Mouse (Mus musculus) gastrocnemius, postnatal 10 days (tissue): ENCODE measurements around the gene Grb2. TPM values are rescaled to one million over a fixed set of nuclear protein-coding genes. Genes with fewer than 3 reads are reported as not detected.
A peak's percentile ranks its signal among the peaks of the same experiment; 100 is the strongest.

Source experiments
- DNase-seq: peaks from one replicate; pipeline ENCODE4 v3.0.0; 2021; ENCODE audit warnings: mixed read lengths
- long read RNA-seq, 2 experiments: library from polyadenylated mRNA; stranded (forward); transcript quantifications; one replicate each; pipeline ENCODE4 v2.0.0; 2021
- total RNA-seq, 2 experiments: library from RNA; stranded (reverse); gene quantifications; 2 replicates each; pipeline ENCODE4 v1.2.3; 2021

The Grb2 gene
- 10 to 100 TPM; 93.7 to 95.9 TPM for total RNA-seq
- long read RNA-seq, experiment 1, transcript Grb2-203 (5 exons, 2,683 nt): minor isoform, 33 of 99 reads
- long read RNA-seq, experiment 1, transcript Grb2-201 (6 exons, 2,709 nt): major isoform, 51 of 99 reads
- long read RNA-seq, experiment 1, partial matches to known transcripts: 6 of 99 reads
- long read RNA-seq, experiment 1, other reads (novel, unspliced or antisense): 9 of 99 reads
- long read RNA-seq, experiment 2, transcript Grb2-201 (6 exons, 2,709 nt): minor isoform, 22 of 72 reads
- long read RNA-seq, experiment 2, transcript Grb2-203 (5 exons, 2,683 nt): major isoform, 38 of 72 reads
- long read RNA-seq, experiment 2, partial matches to known transcripts: 2 of 72 reads
- long read RNA-seq, experiment 2, other reads (novel, unspliced or antisense): 10 of 72 reads

DNA sequence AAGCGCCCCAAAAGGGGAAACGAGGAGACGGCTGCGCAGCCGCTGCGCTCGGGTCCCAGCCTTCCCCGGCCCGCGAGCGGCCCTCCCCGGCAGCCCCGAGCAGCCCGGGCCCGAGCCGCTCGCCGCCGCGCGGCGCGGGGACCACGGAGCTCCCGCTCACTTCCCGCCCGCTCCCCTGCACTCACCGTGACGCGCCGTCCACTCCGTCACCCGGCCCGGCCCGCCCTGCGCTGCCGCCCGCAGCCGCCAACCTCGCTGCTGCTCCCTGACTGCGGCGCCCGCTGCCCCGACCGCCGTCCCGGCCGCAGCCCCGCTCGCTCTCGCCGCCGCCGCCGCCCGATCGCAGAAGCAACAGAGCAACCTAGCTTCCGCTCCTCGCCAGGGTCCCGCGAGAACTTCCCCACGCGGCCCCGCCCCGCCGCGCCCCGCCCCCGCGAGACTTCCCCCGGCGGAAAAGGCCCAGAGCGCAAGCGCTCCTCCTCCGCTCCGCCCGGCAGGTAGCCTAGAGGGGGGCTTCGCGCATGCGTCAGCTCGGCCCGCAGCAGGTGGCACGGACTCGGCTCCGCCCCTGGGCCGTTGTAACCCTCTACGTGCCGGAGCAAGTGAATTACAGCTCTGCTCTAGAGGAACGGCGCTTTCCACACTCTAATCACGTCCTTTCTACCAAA lies at the start of gene Grb2:
Gene Grb2 (minus strand): TSS at position 389 of the 668 bp plus-strand sequence.
- DNase-seq: peak; percentile 99

DNA sequence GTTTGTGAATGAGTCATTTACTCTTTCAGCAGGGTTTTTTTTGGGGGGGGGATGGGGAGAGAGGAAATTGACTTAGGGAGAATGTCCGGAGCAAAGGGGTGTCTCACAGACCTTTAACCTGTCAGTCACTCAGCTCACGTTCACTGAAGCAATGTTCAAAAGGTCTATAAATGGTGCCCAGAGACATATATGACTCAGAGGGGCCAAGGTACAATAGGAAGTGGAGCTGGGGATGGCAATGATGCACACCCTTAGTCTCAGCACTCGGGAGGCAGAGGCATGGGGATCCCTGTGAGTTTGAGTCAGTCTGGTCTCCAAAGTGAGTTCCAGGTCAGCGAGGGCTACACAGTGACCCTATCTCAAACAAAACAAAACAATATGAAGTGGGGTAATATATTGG lies 45.1 kb upstream of the Grb2 start:
- no peak for DNase-seq

DNA sequence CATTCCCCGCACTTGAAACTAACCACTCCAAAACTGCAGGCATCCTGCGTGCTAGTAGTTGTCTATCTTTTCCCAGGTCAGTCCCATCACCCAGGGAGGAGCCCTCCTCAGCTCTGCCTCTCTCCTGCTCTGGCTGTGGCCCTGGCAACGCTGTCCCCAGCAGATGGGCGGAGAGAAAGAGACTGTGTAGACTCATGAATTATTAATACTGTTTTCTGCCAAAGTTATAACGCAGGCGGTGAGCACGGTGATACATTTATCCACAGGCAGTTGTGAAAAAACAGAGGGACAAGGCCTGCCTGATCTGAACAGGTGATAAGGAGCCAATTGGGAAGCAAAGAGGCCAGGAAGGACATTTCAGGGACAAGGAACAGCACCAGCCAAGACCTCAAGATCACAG lies 44.3 kb upstream of the Grb2 start:
- DNase-seq: no peak

DNA sequence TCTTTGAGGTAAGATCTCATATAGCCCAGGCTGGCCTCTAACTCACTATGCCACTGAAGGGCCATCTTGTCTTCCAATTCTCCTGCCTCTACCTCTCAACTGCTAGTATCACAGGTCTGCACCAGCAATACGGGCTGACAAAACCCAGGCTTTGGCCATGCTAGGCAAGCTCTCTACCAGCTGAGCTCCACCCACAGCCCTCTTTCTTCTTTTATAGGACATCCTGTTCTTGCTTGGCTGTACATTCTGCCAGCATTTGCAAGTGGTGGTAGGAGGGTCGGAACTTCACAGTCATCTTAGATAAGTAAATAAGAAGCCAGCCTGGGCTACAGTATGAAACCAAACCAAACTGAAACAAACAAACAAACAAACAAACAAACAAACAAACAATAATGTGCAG lies 43.3 kb upstream of the Grb2 start:
- DNase-seq: no peak

DNA sequence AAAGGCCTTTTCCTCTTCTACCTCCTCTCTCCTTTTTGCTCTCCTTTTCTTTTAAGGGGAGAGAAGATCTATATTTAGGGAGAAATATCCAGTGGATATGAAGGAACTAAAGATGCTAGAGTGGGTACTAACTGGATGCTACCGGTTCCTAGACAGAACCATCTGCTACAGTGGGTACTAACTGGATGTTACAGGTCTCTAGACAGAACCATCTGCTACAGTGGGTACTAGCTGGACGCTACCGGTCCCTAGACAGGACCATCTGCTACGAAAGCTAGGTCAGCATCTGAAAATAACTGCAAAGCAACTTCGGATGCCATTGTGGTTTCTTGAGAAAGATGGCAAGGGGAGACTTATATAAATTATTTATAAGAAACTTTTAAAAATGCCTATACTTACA lies 41.4 kb upstream of the Grb2 start:
- no peak for DNase-seq

DNA sequence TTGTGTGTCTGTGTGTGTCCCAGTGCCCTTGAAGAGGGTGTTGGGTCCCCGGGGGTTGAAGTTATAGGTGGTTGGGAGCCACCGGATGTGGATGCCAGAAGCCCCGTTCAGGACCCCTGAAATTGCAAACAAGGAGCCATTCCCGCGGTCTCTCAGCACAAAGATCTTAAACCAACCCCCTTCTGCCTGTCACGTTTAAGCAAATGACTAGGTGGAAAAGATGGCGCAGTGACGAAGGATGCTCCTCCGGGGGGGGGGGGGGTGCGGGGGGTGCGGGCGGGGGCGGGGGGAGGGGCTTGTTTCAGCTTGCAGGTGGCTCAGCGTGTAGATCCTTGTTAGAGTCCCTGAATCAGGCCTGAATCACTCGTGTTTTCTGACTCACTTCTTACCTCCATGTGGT lies 39.0 kb upstream of the Grb2 start:
- no peak for DNase-seq

DNA sequence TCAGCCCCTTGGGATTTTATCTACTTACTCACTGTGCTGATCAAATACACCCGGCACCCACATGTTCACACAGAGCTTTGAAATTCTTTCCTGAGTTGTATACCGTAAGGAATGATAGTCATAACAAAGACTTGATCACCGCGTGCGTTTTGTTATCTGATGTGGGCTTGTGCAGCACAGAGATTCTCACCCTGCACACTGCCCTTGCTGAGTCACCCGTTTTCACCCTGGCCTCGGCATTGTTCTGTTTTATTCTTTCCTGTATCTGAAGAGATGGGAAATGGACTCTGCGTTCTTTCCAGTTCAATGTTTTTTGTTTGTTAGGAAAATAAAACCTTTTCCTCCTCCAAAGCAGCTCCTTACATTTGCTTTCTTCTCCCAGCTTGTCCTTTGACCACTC lies 38.4 kb upstream of the Grb2 start:
- DNase-seq: no peak

DNA sequence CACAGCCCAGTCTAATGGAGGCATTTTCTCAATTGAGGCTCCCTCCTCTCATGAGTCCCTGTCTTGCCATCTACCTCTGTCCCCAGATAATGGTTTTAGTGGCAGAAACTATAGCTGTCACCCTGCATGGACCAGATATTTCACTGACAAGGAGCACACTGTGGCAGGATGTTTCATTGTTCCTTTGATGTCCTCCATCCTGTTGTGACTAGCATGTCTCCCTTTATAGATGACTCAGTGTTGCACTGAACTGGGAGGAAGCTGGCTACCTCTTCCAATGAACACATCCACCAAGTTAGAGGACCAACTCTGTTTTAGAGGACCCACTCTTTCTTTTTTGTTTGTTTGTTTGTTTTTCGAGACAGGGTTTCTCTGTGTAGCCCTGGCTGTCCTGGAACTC lies 37.7 kb upstream of the Grb2 start:
- DNase-seq: no peak

DNA sequence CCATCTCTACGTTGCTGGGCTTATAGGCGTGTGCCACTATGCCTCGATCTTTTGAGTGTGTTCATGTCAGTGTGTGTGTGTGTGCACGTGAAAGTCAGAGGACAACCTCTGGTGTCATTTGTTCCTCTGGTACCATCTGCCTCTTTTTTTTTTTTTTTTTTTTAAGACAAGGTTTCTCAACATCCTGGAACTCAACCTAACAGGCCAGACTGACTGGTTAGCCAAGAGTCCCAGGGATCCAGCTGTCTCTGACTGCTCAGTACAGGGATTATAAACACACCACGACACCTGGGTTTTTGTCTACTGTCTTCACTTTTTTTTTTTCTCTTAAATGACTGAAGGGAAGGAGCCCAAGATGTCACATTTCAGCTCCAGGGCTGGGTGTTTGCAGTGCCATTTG lies 36.0 kb upstream of the Grb2 start:
- no peak for DNase-seq

DNA sequence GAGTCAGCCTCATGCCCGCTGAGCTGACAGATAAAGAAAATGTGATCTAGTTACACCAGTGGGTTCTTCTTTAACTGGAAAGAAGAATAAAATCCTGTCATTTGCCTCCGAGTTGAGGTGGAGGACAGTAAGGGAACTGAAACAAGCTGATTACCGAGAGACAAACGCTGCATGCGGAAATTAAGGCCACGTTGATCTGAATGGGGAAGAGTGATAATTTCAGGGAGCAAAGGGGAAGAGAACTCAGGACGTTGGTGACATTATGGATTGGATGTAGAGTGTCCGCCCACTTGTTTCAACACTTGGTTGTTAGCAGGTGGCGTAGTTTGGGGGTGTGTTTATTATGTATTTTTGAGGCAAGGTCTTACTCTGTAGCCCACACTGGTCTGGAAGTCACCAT lies 34.5 kb upstream of the Grb2 start:
- DNase-seq: no peak

DNA sequence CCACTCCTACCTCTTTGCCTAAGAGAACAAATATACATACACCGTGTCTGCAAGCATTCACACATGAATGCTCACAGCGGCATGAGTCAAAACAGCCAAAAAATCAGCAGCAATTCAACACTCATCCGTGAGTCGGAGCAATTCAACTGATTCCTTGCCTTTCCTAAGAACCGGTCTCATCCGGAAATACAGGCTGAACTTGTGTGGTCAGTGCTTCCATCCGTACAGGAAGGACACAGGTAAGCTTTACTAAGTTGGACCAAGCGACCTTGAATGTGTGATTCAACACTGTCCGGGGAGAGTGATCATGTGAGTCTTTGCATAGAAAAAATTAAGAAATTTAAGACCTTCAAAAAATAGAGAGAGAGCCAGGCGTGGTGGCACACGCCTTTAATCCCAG lies 32.7 kb upstream of the Grb2 start:
- no peak for DNase-seq

DNA sequence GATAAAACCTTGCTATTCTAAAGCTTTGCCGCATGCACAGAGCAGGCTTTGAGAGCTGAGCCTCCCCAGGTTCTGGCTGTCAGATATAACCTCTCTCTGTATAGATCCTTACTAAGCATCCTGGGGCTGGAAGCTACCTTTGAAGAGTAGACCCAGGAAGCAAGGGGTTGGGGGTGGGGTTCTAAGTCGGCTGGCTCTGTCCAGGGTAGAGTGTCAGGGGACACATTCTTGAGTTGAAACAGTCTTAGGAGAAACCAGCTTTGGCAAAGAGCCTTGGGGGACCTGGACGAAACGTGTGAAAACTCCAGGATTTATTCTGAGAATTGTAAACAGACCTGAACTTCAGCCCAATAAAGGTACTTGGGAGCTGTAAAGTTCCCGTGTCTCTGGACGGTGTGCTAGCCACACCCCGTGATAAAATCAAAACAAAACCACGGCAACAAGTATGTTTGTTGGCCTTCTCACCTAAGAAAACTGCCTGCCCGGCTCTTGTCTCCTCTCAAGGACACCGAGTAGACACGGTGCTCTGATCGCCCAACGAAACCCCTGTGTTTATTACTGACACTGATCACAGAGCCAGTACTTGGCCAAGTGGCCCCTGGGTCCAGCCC lies 30.0 kb upstream of the Grb2 start:
- DNase-seq: no peak

DNA sequence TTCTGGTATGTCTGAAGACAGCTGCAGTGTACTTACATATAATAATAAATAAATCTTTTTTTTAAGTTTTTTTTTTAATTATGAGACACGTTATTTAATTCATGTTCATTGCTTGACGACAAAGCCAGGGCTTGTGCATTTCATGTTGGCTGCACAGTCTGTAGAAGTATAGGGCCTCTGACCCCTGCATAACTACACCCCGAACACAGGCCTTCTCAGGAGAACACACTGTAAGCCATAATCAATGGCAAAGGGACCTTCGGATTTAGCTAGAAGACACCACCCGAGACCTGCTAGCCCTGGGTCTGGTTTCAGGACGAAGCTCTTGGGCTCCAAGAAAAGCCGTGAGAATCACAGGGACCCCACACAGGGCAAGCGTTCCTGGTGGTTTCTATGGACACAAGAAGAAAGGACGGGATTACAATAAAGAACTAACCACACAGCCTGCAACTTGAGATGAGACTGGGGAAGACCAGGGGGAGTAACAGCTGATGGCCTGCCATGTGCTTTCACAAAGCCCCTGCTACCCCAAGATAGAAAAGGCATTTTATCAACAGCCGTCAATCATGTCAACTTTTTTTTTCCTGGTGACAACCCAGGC lies 29.3 kb upstream of the Grb2 start:
- DNase-seq: no peak

DNA sequence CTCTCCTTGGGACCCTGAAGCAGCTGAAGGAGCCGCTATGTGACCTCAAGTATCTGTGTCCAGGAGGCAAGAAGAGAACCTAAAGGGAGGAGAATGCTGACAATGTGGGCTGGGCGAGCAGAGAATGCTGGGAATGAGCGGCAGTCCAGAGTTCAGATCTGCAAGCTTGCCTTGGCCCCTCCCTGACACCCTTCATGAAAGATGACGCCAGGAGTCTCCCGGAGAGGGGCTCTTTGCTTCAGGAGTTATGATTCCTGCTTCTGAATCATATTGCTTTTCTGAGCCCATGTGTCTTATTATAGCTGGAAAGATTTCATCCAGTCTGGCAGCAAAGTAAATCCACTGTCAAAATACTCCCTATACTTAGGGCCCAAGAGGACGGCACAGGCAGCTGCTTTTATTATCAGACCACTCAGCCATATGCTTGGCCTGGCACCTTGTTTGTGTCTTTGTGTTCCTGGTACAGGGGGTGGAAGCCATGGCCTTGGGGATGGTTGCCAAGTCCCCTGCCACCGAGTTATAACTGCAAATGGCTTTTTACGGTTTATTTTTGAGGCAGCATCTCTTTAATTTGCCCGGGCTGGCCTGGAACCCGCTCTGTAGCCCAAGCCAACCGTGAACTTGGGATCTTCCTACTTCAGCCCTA lies 25.8 kb upstream of the Grb2 start:
- DNase-seq: no peak

DNA sequence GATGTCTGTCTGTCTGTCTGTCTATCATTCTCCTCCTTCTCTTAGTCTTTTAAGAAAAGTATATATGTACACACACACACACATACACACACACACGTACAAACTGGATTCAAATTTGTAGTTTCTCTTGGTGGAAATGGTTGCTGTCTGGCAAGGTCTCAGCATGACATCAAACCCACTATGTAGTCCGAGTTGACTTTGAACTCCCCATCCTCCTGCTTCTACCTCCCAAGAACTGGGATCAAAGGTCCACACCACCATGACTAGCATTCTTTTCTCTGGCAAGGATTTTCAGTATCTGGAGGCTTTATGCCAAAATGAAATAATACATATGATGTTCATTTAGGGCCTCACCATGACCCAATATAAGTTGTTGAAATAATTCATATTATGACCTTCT lies 14.8 kb upstream of the Grb2 start:
- no peak for DNase-seq

DNA sequence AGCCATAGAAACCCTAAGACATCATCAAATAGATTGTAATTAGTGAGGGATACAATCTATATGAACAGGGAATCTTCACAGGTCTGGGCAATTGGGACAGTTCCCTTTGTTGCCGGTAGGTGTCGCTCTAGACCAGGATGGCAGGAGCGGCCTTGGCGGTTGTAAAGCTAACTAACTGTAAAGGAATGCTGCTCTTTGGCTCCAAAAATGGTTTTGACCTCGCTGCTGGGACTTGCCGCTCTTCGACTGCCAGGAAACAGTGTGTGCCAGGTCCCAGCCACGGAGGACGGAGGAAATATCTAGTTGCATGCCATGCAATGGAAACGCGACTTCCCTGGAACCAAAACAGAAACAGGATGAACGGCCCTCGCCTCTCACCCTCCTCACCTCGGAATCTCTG lies 14.2 kb upstream of the Grb2 start:
- peak; percentile 81 for DNase-seq

DNA sequence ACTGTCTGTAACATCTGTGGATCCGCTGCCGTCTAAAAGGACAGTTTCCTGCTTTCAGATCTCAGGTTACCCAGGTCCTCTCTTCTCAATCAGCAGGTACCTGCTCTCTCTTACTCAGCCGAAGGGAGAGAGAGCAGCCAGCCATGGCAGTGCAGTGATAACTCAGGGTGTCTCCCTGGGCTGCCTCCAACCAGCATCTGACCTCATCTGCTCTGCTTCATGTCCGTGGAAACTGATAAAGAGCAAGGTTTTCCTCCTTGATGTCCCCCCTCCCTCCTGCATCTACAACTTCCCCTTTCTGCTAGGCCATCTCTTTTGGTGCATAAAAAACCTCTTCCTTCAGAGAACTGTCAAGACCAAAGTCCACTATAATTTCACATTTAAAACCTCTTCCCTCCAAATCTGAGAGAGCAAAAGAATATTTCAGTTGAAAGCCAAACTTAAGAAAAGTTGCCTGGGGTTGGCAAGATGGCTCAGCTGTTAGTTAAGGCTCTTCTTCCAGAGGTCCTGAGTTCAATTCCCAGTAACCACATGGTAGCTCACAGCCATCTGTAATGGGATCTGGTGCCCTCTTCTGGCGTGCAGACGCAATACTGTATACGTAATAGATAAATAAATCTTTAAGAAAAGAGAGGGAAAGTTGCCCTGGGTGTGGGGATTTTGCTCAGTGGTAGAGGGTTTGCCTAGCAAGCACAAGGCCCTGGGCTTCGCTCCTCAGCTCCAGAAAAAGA lies 9.4 kb upstream of the Grb2 start:
- DNase-seq: no peak

DNA sequence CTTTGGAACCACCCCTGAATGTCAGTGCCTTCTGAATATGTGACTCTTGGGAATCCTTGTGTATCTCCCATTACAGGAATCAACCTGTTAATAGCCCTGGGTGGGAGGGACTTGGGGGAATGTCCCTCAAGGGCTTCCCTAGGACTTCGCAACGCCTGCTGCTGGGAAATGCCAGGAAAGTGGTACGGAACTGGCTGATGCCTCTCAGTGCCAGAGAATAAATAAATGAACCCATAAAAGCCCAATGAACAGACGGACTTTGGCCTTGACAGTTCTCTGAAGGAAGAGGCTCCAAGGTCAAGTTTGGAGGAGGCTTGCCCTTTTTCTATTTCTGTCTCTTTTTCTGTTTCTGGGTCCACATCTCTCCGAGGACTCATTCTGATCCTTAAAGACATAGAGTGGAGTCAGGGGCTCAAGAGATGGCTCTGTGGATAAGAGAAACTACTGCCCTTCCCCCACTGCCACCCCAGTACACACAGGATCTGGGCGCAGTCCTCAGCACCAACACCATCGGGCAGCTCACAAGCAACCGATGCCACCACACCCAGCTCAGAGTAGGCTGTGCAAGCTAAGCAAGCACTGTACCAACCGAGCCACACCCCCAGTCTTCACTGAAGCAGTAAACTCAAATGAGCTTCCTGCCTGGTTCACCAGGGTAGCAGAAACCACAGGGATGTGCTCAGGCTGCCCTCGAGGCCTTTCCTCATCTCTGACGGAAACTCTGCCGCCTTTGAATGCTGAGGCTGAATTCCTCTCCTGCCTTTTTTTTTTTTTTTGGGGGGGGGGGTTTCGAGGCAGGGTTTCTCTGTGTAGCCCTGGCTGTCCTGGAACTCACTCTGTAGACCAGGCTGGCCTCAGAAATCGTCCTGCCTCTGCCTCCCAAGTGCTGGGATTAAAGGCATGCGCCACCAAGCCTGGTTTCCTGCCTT lies 8.3 kb upstream of the Grb2 start:
- no peak for DNase-seq

DNA sequence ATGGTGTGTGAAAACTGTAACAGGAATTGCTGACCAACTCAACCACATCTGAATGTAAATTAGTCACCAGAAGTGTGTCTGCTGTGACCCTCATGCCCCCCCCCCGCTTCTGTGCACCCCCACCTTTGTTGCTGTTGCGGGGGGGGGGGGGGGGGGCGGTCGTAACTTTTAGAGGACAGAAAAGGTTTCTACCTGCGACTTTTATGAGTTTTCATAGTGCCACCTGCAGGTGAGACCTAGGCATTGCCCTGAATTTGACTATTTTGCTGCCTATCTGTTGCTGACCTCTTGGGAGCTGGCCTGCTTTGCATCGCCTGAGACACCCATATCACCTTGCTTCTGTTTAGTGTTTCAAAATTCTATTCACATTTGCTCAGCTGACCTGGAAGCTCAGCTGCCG lies 6.1 kb upstream of the Grb2 start:
- DNase-seq: peak; percentile 29

DNA sequence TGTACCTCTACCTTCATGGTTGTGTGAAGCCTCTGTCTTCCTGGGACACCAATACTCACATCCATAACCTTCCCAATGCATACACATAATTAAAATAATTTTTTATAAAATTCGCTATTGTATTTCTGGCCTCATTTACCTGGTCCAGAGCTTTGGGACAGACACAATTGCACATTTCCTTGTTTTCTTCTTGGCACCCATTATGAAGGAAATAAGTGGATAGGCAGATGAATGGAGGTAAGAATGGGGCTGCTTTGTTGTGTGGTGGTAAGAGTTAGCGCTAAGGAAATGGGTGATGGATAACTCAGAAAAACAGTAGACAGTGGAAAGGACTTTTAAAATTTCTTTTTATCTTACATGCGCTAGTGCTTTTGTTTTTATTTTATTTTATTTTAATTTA lies 5.0 kb upstream of the Grb2 start:
- DNase-seq: no peak
